ENCODE assay signal across 9 mouse cellular contexts in the genomic region with DNA sequence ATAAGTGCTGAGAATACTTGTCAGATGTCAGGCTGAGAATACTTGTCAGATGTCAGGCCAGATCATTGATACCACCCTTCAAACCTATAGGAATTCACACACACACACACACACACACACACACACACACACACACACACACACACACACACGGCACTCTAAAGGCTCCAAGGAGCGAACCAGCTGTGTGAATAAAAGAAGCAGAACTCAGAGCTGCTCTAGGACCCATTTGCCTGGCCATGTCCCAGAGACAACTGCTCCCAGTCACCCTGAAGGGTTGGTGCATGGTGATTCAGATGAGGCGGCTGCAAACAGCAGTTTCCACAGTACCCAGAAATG.
DNase-seq lines count a peak whose midpoint lies in the region; ATAC-seq lines count a peak whose summit lies in the region.
"Had no signal": no experiment of that assay in that cellular context is flagged by ENCODE, and none has a peak within 500 bp of the region (broad histone marks: within the 10 kb centered on the region; RNA-seq: fewer than 3 reads in every experiment).

No protein-coding gene starts in this region.

- no peak overlapping the region for H3K4me3 ChIP-seq in intestine, embryonic 15.5 days (replicated peaks)
- no peak overlapping the region for H3K4me3 ChIP-seq in intestine, embryonic 16.5 days (ENCODE audit: low read length)
- no peak overlapping the region for H3K4me3 ChIP-seq in hindbrain, embryonic 12.5 days
- H3K4me3 ChIP-seq in midbrain, embryonic 16.5 days (ENCODE audit: low read depth, low read length) = no peak overlapping the region

- no peak overlapping the region for H3K4me2 ChIP-seq in intestine, embryonic 15.5 days (replicated peaks)
- H3K4me2 ChIP-seq in intestine, embryonic 16.5 days (ENCODE audit: low read depth, low read length) = no peak overlapping the region
- no peak overlapping the region for H3K4me2 ChIP-seq in hindbrain, embryonic 12.5 days (replicated peaks)
- no peak overlapping the region for H3K4me2 ChIP-seq in midbrain, embryonic 16.5 days (ENCODE audit: low read length)

- H3K36me3 ChIP-seq in intestine, embryonic 15.5 days = no peaks in the 10 kb centered on the region
- no peaks in the 10 kb centered on the region for H3K36me3 ChIP-seq in intestine, embryonic 16.5 days (ENCODE audit: control insufficient read depth, insufficient read depth, low read length)
- no peaks in the 10 kb centered on the region for H3K36me3 ChIP-seq in hindbrain, embryonic 12.5 days
- H3K36me3 ChIP-seq in midbrain, embryonic 16.5 days (ENCODE audit: control insufficient read depth, insufficient read depth, low read length) = no peaks in the 10 kb centered on the region

- H3K27me3 ChIP-seq in intestine, embryonic 15.5 days (replicated peaks) = no peaks in the 10 kb centered on the region
- H3K27me3 ChIP-seq in intestine, embryonic 16.5 days (replicated peaks; ENCODE audit: control insufficient read depth, insufficient read depth, low read length) = no peaks in the 10 kb centered on the region
- no peaks in the 10 kb centered on the region for H3K27me3 ChIP-seq in hindbrain, embryonic 12.5 days
- H3K27me3 ChIP-seq in midbrain, embryonic 16.5 days (ENCODE audit: control insufficient read depth, insufficient read depth, low read depth, low read length) = no peaks in the 10 kb centered on the region

- H3K9ac ChIP-seq in intestine, embryonic 15.5 days = no peak overlapping the region
- H3K9ac ChIP-seq in intestine, embryonic 16.5 days (ENCODE audit: low read depth, low read length) = no peak overlapping the region
- H3K9ac ChIP-seq in hindbrain, embryonic 12.5 days = no peak overlapping the region
- no peak overlapping the region for H3K9ac ChIP-seq in midbrain, embryonic 16.5 days (ENCODE audit: low read depth, low read length)

- H3K27ac ChIP-seq in intestine, embryonic 15.5 days = no peak overlapping the region
- no peak overlapping the region for H3K27ac ChIP-seq in intestine, embryonic 16.5 days (ENCODE audit: low read length)
- H3K27ac ChIP-seq in hindbrain, embryonic 12.5 days = no peak overlapping the region
- H3K27ac ChIP-seq in midbrain, embryonic 16.5 days (ENCODE audit: low read length) = peak overlapping the region; percentile 17; the same call in 1 of the 2 replicates
- H3K27ac ChIP-seq: gastrocnemius, adult 2 months had no signal

- no peaks in the 10 kb centered on the region for H3K4me1 ChIP-seq in intestine, embryonic 15.5 days (replicated peaks)
- no peaks in the 10 kb centered on the region for H3K4me1 ChIP-seq in intestine, embryonic 16.5 days (ENCODE audit: control insufficient read depth, insufficient read depth, low read length)
- peaks cover 3% of the 10 kb centered on the region; the same call in 1 of the 2 replicates for H3K4me1 ChIP-seq in hindbrain, embryonic 12.5 days
- peaks cover 7% of the 10 kb centered on the region for H3K4me1 ChIP-seq in midbrain, embryonic 16.5 days (ENCODE audit: control insufficient read depth, insufficient read depth, low read length)

- 94% methylated on average over 3 of the region's 3 CpGs for WGBS in intestine, embryonic 15.5 days
- 85% methylated on average over 3 of the region's 3 CpGs for WGBS in intestine, embryonic 16.5 days
- 91% methylated on average over 3 of the region's 3 CpGs for whole genome bisulfite sequencing in hindbrain, embryonic 12.5 days
- WGBS in midbrain, embryonic 16.5 days = 100% methylated on average over 3 of the region's 3 CpGs

- ATAC-seq in intestine, embryonic 15.5 days = 0 out of 2 replicates have a peak, but pooled peaks have one; percentile 20
- no peak; the same call in 1 of the 2 replicates for ATAC-seq in intestine, embryonic 16.5 days
- peak; percentile 48; the same call in 1 of the 2 replicates for ATAC-seq in hindbrain, embryonic 12.5 days (ENCODE audit: low FRiP score)
- peak; percentile 59; the same call in 1 of the 2 replicates for ATAC-seq in midbrain, embryonic 16.5 days

- no peaks in the 10 kb centered on the region for H3K9me3 ChIP-seq in intestine, embryonic 15.5 days
- H3K9me3 ChIP-seq in intestine, embryonic 16.5 days (ENCODE audit: control insufficient read depth, low read length) = no peaks in the 10 kb centered on the region
- no peaks in the 10 kb centered on the region; the same call in 1 of the 2 replicates for H3K9me3 ChIP-seq in hindbrain, embryonic 12.5 days (replicated peaks)
- peaks cover 6% of the 10 kb centered on the region; the same call in 1 of the 2 replicates for H3K9me3 ChIP-seq in midbrain, embryonic 16.5 days (replicated peaks; ENCODE audit: control insufficient read depth, low read length, poor library complexity, severe bottlenecking)

- peak; percentile 22 to 30 for DNase-seq in right cerebral cortex, postnatal 10 days (ENCODE audit: low spot score in 2 of 2)
- no peak for DNase-seq in right cerebral cortex, postnatal 14 days
- DNase-seq in urinary bladder, postnatal 36 days (ENCODE audit: low spot score in 2 of 2) = no peak
- DNase-seq in heart, adult 8-10 months (ENCODE audit: low spot score) = no peak

Comparison
In these comparisons a context has a peak if more than half of its experiments do, and no peak if none do; other contexts are left out.
1. DNase-seq: peak in right cerebral cortex, postnatal 10 days (2 of 2); none in right cerebral cortex, postnatal 14 days (single experiment), urinary bladder, postnatal 36 days (0 of 2) and heart, adult 8-10 months (single experiment).